Mouse (Mus musculus): ENCODE data around the gene A630023A22Rik. TPM values are rescaled to one million over a fixed set of nuclear protein-coding genes. Genes with fewer than 3 reads are reported as not detected.

Gene A630023A22Rik
- polyA plus RNA-seq, 1 experiment from 2014 or later: not detected

GRCm38 (mm10) chr14:34114311-34114710, 11.8 kb upstream of the A630023A22Rik start:
- WGBS: 94% methylated on average over 4 of the region's 4 CpGs
- Histone ChIP-seq H3K9ac (replicated peaks) (no peak overlapping the region), H3K36me3 (no peaks in the 10 kb centered on the region), H3K27ac (replicated peaks) (no peak overlapping the region), H3K27me3 (no peaks in the 10 kb centered on the region), H3K4me2 (replicated peaks) (no peak overlapping the region), H3K4me3 (no peak overlapping the region), H3K4me1 (no peaks in the 10 kb centered on the region), H3K9me3 (no peaks in the 10 kb centered on the region)
- no peak for ATAC-seq (ENCODE audit: low FRiP score, low read depth)

- no peak for ATAC-seq (ENCODE audit: low FRiP score, low read depth)
- Histone ChIP-seq H3K4me2 (replicated peaks) (no peak overlapping the region), H3K9ac (replicated peaks) (no peak overlapping the region), H3K9me3 (no peaks in the 10 kb centered on the region), H3K4me3 (no peak overlapping the region), H3K27me3 (no peaks in the 10 kb centered on the region), H3K4me1 (no peaks in the 10 kb centered on the region), H3K27ac (replicated peaks) (no peak overlapping the region), H3K36me3 (no peaks in the 10 kb centered on the region)
- 83% methylated on average over 4 of the region's 4 CpGs for WGBS
Measured at GRCm38 (mm10) chr14:34107594-34107993, 5.0 kb upstream of the A630023A22Rik start.

- no peak for ATAC-seq (ENCODE audit: low FRiP score, low read depth)
- Histone ChIP-seq H3K4me1 (no peaks in the 10 kb centered on the region), H3K27me3 (no peaks in the 10 kb centered on the region), H3K27ac (replicated peaks) (no peak overlapping the region), H3K4me2 (replicated peaks) (no peak overlapping the region), H3K9me3 (no peaks in the 10 kb centered on the region), H3K4me3 (no peak overlapping the region), H3K9ac (replicated peaks) (no peak overlapping the region), H3K36me3 (no peaks in the 10 kb centered on the region)
- 63% methylated on average over 12 of the region's 12 CpGs for WGBS
Measured at GRCm38 (mm10) chr14:34106389-34107062, 4.0 kb upstream of the A630023A22Rik start.

DNA sequence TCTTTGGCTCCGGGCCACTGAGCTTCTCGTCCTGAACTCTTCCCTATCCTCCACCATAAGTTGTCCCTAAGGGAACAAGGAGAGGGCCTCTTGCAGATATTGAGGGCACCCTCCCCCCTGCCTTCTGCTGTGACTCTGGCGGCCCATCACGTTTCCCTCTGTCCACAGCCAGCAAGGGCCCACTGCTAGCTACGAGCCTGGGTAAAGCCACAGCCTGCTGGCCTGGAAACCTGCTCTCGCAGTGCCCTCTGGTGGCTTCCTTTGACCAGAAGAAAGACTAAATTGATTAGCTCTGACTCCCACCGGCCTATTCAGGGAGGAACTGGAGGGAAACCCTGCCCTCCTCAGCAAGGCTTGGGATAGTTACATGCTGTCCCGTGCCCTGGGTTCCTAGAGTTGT, 2.3 kb upstream of the A630023A22Rik start:
- H3K9me3 ChIP-seq: no peaks in the 10 kb centered on the region
- no peak overlapping the region for H3K27ac ChIP-seq (replicated peaks)
- H3K4me3 ChIP-seq: no peak overlapping the region
- no peak overlapping the region for H3K4me2 ChIP-seq (replicated peaks)
- no peak for ATAC-seq (ENCODE audit: low FRiP score, low read depth)
- 33% methylated on average over 8 of the region's 8 CpGs for WGBS
- no peak overlapping the region for H3K9ac ChIP-seq (replicated peaks)
- no peaks in the 10 kb centered on the region for H3K36me3 ChIP-seq
- no peaks in the 10 kb centered on the region for H3K27me3 ChIP-seq
- H3K4me1 ChIP-seq: no peaks in the 10 kb centered on the region

GRCm38 (mm10) chr14:34103855-34104254, 1.3 kb upstream of the A630023A22Rik start:
- Histone ChIP-seq H3K9me3 (no peaks in the 10 kb centered on the region), H3K27ac (replicated peaks) (no peak overlapping the region), H3K36me3 (no peaks in the 10 kb centered on the region), H3K4me3 (no peak overlapping the region), H3K9ac (replicated peaks) (no peak overlapping the region), H3K27me3 (no peaks in the 10 kb centered on the region), H3K4me1 (no peaks in the 10 kb centered on the region), H3K4me2 (replicated peaks) (no peak overlapping the region)
- no peak for ATAC-seq (ENCODE audit: low FRiP score, low read depth)
- WGBS: 74% methylated on average over 3 of the region's 3 CpGs

DNA sequence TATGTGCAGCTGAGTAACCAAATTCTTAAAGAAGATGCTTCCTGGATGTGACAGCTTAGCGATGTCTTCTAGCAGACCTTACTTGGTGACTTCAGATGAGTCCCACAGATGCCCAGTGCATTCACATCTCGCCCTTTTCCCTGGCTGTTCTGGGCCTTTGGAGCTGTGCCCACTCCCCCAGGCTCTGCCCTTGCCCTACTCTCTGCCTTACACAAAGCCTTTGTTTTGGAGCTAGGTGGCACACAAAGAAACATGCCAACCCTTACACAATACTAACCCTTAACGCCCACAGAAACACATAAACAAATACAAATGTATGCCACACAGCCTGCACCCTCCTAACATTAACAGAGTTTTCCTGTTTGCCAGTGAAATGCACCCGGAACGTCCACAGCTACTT, 6.4 kb downstream of the A630023A22Rik start:
- Histone ChIP-seq H3K9ac (replicated peaks) (no peak overlapping the region), H3K27me3 (no peaks in the 10 kb centered on the region), H3K4me2 (replicated peaks) (no peak overlapping the region), H3K4me1 (no peaks in the 10 kb centered on the region), H3K4me3 (no peak overlapping the region), H3K36me3 (no peaks in the 10 kb centered on the region), H3K27ac (replicated peaks) (no peak overlapping the region), H3K9me3 (no peaks in the 10 kb centered on the region)
- 81% methylated on average over 5 of the region's 5 CpGs for WGBS
- ATAC-seq (ENCODE audit: low FRiP score, low read depth): no peak

DNA sequence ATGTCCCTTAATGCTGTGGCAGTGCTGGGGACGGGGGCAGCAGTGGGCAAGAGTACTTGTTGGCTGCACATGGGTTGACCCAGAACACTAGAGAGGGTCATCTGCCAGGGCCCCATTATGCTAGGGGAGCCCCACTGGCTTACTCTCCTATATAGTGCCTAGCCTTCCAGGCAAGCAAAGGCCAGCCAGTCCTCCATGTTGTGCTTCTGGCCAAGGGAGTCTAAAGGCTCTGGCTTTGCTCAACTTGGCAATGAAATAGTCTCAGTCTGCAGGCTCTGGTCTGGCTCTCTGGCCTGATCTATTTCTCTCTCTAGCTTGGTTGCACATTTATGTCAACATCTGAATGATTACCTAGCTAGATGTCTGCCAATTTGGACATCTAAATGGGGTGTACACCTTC, 9.7 kb downstream of the A630023A22Rik start:
- Histone ChIP-seq H3K9ac (replicated peaks) (no peak overlapping the region), H3K27me3 (no peaks in the 10 kb centered on the region), H3K4me1 (no peaks in the 10 kb centered on the region), H3K27ac (replicated peaks) (no peak overlapping the region), H3K9me3 (no peaks in the 10 kb centered on the region), H3K4me3 (no peak overlapping the region), H3K4me2 (replicated peaks) (no peak overlapping the region), H3K36me3 (no peaks in the 10 kb centered on the region)
- ATAC-seq (ENCODE audit: low FRiP score, low read depth): no peak
- 83% methylated on average over 1 of the region's 1 CpGs for WGBS

DNA sequence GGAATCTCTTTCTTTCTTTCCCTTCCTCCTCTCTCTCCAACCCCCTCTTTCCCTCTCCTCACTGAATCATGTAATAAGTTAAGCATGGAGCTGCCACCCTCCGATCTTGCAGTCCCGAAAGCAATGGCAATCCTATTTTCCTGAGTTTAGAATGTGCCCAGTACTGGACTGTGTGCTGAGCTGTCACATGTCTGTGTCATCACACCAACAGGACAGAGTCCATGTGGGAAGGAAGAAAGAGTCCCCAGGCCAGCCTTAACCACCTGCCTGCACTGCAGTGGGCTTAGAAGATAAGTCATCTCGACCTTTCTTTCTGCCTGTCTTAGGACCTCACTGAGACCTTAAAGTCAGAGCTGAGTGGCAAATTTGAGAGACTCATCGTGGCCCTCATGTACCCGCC, 11.1 kb downstream of the A630023A22Rik start:
- no peak overlapping the region for H3K27ac ChIP-seq (replicated peaks)
- no peak for ATAC-seq (ENCODE audit: low FRiP score, low read depth)
- WGBS: 90% methylated on average over 5 of the region's 5 CpGs
- no peaks in the 10 kb centered on the region for H3K4me1 ChIP-seq
- no peaks in the 10 kb centered on the region for H3K27me3 ChIP-seq
- no peaks in the 10 kb centered on the region for H3K36me3 ChIP-seq
- H3K9me3 ChIP-seq: no peaks in the 10 kb centered on the region
- no peak overlapping the region for H3K9ac ChIP-seq (replicated peaks)
- H3K4me3 ChIP-seq: no peak overlapping the region
- H3K4me2 ChIP-seq (replicated peaks): no peak overlapping the region

DNA sequence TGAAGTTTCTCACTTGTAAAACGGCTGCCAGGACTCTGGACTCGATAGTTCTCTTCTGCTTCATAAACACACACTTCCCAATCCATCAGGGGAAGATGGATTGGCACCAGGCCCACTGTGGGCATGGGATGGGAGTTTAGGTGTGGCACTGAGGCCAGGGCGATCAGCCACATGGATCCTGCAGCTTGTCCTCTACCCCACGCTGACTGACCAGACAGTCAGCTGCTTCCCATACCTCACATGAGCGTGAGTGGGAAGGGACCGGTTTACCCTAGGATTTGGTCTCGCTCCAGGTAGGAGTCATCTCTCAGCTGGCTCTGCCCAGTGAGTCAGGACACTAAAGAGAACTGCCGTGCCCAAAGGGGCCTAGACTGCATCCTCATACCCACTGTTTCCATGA, 12.8 kb downstream of the A630023A22Rik start:
- H3K4me3 ChIP-seq: no peak overlapping the region
- 85% methylated on average over 8 of the region's 8 CpGs for WGBS
- H3K4me2 ChIP-seq (replicated peaks): no peak overlapping the region
- H3K4me1 ChIP-seq: no peaks in the 10 kb centered on the region
- H3K9ac ChIP-seq (replicated peaks): no peak overlapping the region
- no peak overlapping the region for H3K27ac ChIP-seq (replicated peaks)
- H3K27me3 ChIP-seq: no peaks in the 10 kb centered on the region
- H3K36me3 ChIP-seq: no peaks in the 10 kb centered on the region
- no peaks in the 10 kb centered on the region for H3K9me3 ChIP-seq
- no peak for ATAC-seq (ENCODE audit: low FRiP score, low read depth)

DNA sequence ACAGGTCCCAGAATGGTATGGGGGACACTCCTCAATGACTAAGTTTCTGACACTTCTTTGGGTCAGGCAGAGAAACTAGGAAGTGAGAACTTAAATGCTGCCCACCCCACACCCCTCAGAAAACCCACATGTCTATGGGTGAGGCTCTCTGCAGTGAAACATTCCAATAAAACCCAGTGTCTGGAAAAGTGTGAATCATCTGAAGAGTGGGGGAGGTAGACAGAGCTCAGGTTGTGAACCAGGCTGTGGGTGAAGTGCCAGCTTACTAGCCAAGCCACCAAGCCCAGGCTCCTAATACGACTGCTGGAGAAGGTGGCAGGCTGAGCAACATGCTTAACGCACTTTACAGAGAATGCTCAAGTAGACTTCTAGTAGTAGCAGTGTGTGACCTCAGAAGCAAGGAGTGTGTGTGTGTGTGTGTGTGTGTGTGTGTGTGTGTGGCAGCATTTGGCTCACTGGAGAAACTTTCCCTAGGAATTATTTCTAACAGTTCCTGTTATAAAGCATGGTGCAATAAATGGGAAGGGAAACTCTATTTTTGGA, 14.6 kb downstream of the A630023A22Rik start:
- no peaks in the 10 kb centered on the region for H3K9me3 ChIP-seq
- H3K4me2 ChIP-seq (replicated peaks): no peak overlapping the region
- H3K4me3 ChIP-seq: no peak overlapping the region
- no peak overlapping the region for H3K27ac ChIP-seq (replicated peaks)
- H3K27me3 ChIP-seq: no peaks in the 10 kb centered on the region
- no peaks in the 10 kb centered on the region for H3K4me1 ChIP-seq
- no peak for ATAC-seq (ENCODE audit: low FRiP score, low read depth)
- no peaks in the 10 kb centered on the region for H3K36me3 ChIP-seq
- WGBS: 89% methylated on average over 2 of the region's 2 CpGs
- no peak overlapping the region for H3K9ac ChIP-seq (replicated peaks)

- H3K4me2 ChIP-seq (replicated peaks): no peak overlapping the region
- no peaks in the 10 kb centered on the region for H3K4me1 ChIP-seq
- ATAC-seq (ENCODE audit: low FRiP score, low read depth): no peak
- no peaks in the 10 kb centered on the region for H3K36me3 ChIP-seq
- H3K27me3 ChIP-seq: no peaks in the 10 kb centered on the region
- no peak overlapping the region for H3K9ac ChIP-seq (replicated peaks)
- H3K9me3 ChIP-seq: no peaks in the 10 kb centered on the region
- H3K27ac ChIP-seq (replicated peaks): no peak overlapping the region
- H3K4me3 ChIP-seq: no peak overlapping the region
- WGBS: 77% methylated on average over 4 of the region's 4 CpGs
Measured at GRCm38 (mm10) chr14:34086806-34087205, 15.7 kb downstream of the A630023A22Rik start.

- H3K9ac ChIP-seq (replicated peaks): no peak within 1 kb of the TSS
- 70% methylated on average over 4 of the region's 4 CpGs for WGBS
- no peaks in the 10 kb centered on the region; the same call in 1 of the 2 replicates for H3K27me3 ChIP-seq
- no peak within 1 kb of the TSS for H3K27ac ChIP-seq (replicated peaks)
- no peak within 1 kb of the TSS for H3K4me3 ChIP-seq
- no peaks in the 10 kb centered on the region for H3K4me1 ChIP-seq
- no peaks in the 10 kb centered on the region for H3K9me3 ChIP-seq
- no peaks in the 10 kb centered on the region for H3K36me3 ChIP-seq
- no peak for ATAC-seq (ENCODE audit: low FRiP score, low read depth)
- H3K4me2 ChIP-seq (replicated peaks): no peak within 1 kb of the TSS
Measured at GRCm38 (mm10) chr14:34085731-34086130, 16.8 kb downstream of the A630023A22Rik start, which contains the start of gene Anxa8. Anxa8 (plus strand) TSS chr14:34085981.

Measured in midbrain, embryonic 12.5 days (tissue).